Mouse (Mus musculus) lung, embryonic 16.5 days (tissue): Measurements from ENCODE around the gene Chm. TPM values are rescaled to one million over a fixed set of nuclear protein-coding genes. Genes with fewer than 3 reads are reported as not detected.

ENCODE experiments used
- ATAC-seq: fragments of 200-750 bp; cut with Nextera tagmentation; 2 replicates; pipeline ENCODE4 v1.8.0; 2017; ENCODE audit warnings: low read depth, mild to moderate bottlenecking, moderate library complexity
- H3K27ac ChIP-seq: fragments of 300-500 bp; sonication (generic); 2 replicates; pipeline ENCODE4 v1.5.1; 2014; ENCODE audit warnings: mild to moderate bottlenecking, control low read depth, low read length
- H3K27me3 ChIP-seq: fragments of 300-500 bp; sonication (generic); 2 replicates; pipeline ENCODE4 v1.6.1; 2014; ENCODE audit warnings: low read depth, low read length, mixed read lengths; ENCODE audit not compliant: control insufficient read depth, insufficient read depth
- H3K36me3 ChIP-seq: fragments of 300-500 bp; sonication (generic); 2 replicates; pipeline ENCODE4 v1.6.1; 2014; ENCODE audit warnings: low read length; ENCODE audit not compliant: control insufficient read depth, insufficient read depth
- H3K4me1 ChIP-seq: fragments of 300-500 bp; sonication (generic); replicated peaks from 2 replicates; pipeline ENCODE4 v1.6.1; 2014; ENCODE audit warnings: low read length, mixed read lengths; ENCODE audit not compliant: control insufficient read depth, insufficient read depth
- H3K4me2 ChIP-seq: fragments of 300-500 bp; sonication (generic); 2 replicates; pipeline ENCODE4 v1.6.1; 2014; ENCODE audit warnings: low read depth, low read length, control low read depth
- H3K4me3 ChIP-seq: fragments of 300-500 bp; sonication (generic); 2 replicates; pipeline ENCODE4 v1.5.1; 2014; ENCODE audit warnings: mild to moderate bottlenecking, low read length, control low read depth
- H3K9ac ChIP-seq: fragments of 300-500 bp; sonication (generic); 2 replicates; pipeline ENCODE4 v1.6.1; 2014; ENCODE audit warnings: low read length, control low read depth
- H3K9me3 ChIP-seq: fragments of 300-500 bp; sonication (generic); 2 replicates; pipeline ENCODE4 v1.6.1; 2016; ENCODE audit warnings: low read length; ENCODE audit not compliant: control insufficient read depth
- WGBS: fragments of 180-500 bp; shearing (Covaris S2); extraction: QIAGEN DNeasy Blood & Tissue Kit; methylation state at CpG from one replicate; pipeline ENCODE4 v1.1.7; 2014; 5-methylcytosine and 5-hydroxymethylcytosine counted together
- microRNA counts: library from miRNA; unstranded; fragments of <30 nt; microRNA quantifications from one replicate; lab custom pipeline; 2016
- microRNA-seq: library from miRNA; unstranded; fragments of <30 nt; microRNA quantifications from one replicate; pipeline ENCODE4, GENCODE M21; 2016
- polyA plus RNA-seq: library from polyadenylated mRNA; unstranded; fragments of >200 nt; fragmentation: Nextera tagmentation; extraction: Ambion mirVana; gene quantifications from 2 replicates; pipeline ENCODE4 v1.2.1, GENCODE M21; 2015

The Chm gene
- polyA plus RNA-seq, 1 experiment from 2014 or later: 13.1 TPM

DNA sequence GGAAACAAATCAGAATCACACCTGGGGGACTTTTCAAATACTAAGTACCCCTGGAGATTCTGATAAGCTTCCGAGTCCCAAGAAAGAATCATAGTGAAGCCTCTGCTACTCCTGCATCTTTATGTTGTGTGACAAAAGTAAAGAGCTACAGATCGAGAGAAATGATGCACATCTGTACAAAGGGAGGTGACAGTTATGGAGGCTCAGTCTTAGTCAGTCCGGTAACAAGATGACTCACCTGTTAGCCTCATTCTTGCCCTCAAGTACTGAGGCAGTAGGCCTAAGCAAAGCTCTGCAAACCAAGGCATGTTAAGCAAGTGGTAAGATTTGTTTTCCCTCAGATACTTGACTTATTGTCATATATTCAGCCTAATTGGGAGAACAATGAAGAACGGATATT is 110.5 kb downstream of the Chm start:
- no peaks in the 10 kb centered on the region for H3K9me3 ChIP-seq
- no peaks in the 10 kb centered on the region for H3K4me1 ChIP-seq
- H3K4me2 ChIP-seq: no peak overlapping the region
- no peak overlapping the region for H3K9ac ChIP-seq
- H3K36me3 ChIP-seq: no peaks in the 10 kb centered on the region
- no peak for ATAC-seq
- no peaks in the 10 kb centered on the region for H3K27me3 ChIP-seq
- no peak overlapping the region for H3K27ac ChIP-seq
- WGBS: 84% methylated on average over 4 of the region's 4 CpGs
- H3K4me3 ChIP-seq: no peak overlapping the region

DNA sequence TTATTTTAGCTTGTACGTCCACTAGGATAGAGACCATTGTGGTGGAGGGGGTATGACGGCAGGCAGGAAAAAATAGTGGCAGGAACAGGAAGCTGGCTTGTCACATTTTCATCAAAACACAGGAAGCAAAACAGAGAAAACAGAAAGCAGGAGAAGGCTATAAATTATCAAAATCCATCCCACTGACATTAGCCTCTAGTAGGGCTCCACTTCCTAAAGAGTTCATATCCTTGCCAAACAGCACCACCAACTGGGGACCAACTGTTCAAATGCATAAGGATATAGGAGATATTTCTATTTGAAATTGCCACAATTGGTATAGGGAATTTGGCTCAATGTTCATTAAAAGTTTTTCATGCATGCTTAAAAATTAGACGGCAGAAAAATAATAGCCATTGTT is 181.7 kb downstream of the Chm start:
- no peak overlapping the region for H3K27ac ChIP-seq
- no peaks in the 10 kb centered on the region for H3K9me3 ChIP-seq
- no peak overlapping the region for H3K4me2 ChIP-seq
- no peaks in the 10 kb centered on the region for H3K27me3 ChIP-seq
- ATAC-seq: no peak
- no peak overlapping the region for H3K4me3 ChIP-seq
- no peak overlapping the region for H3K9ac ChIP-seq
- WGBS: 64% methylated on average over 3 of the region's 3 CpGs
- no peaks in the 10 kb centered on the region for H3K36me3 ChIP-seq
- no peaks in the 10 kb centered on the region for H3K4me1 ChIP-seq

DNA sequence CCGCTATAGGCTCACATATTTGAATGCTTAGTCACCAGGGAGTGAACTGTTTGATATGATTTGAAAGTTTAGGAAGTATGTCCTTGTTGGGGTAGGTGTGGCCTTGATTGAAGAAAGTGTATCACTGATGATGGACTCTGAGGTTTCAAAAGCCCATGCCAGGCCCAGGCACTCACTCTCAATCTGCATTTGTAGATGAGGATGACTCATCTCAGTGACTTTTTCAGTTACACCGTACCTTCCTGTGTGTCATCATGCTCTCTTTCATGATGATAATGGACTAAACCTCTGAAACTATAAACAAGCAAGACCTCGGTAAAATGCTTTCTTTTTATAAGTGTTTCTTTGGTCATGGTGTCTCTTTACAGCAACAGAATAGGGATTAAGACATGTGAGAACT is 183.1 kb downstream of the Chm start:
- 61% methylated on average over 3 of the region's 3 CpGs for WGBS
- H3K9me3 ChIP-seq: no peaks in the 10 kb centered on the region
- no peaks in the 10 kb centered on the region for H3K36me3 ChIP-seq
- H3K4me1 ChIP-seq: no peaks in the 10 kb centered on the region
- H3K9ac ChIP-seq: no peak overlapping the region
- no peak overlapping the region for H3K4me2 ChIP-seq
- H3K27me3 ChIP-seq: no peaks in the 10 kb centered on the region
- no peak overlapping the region for H3K27ac ChIP-seq
- H3K4me3 ChIP-seq: no peak overlapping the region
- no peak for ATAC-seq

MicroRNAs within 50 kb of the gene (microRNA counts, 519-probe panel; counts per million panel counts)
- 3,101 counts per million, percentile 60 among the panel's probes with 10 or more counts for microRNA mmu-miR-361 (lab: Ali Mortazavi, UCI)

Small RNA genes within 50 kb of the gene (microRNA-seq; reads per million reads assigned to microRNA genes)
- 2,598 reads per million, percentile 84 among the genes with 10 or more reads in this experiment for gene Mir361

Other genes with a start within 250 kb of the Chm start
- 2.4 and 3.1 TPM in 2 replicates for gene Dach2, start 112.0 kb upstream of the Chm start, polyA plus RNA-seq